In genomic region chr15:49065875-49066274, GRCm38 (mm10) we compare ENCODE assay signal across 9 mouse cellular contexts.
DNase-seq lines count a peak whose midpoint lies in the region; ATAC-seq and TF ChIP-seq lines count a peak whose summit lies in the region.
"Had no signal": no experiment of that assay in that cellular context is flagged by ENCODE, and none has a peak within 500 bp of the region (broad histone marks: within the 10 kb centered on the region; RNA-seq: fewer than 3 reads in every experiment).

No protein-coding gene starts in this region.

- H3K27ac ChIP-seq in liver, adult 2 months (replicated peaks; ENCODE audit: insufficient read depth, low read depth, low read length) = no peak overlapping the region
- no peak overlapping the region for H3K27ac ChIP-seq in liver, embryonic 11.5 days (ENCODE audit: low read depth, low read length)
- H3K27ac ChIP-seq in heart, postnatal 0 days (ENCODE audit: low read depth) = no peak overlapping the region
- no peak overlapping the region for H3K27ac ChIP-seq in hindbrain, embryonic 13.5 days

- TF ChIP-seq POLR2A in liver, adult 2 months (IDR thresholded peaks at IDR 0.05; ENCODE audit: extremely low read depth, insufficient read depth, low read length) = no peak

- ATAC-seq in liver, embryonic 11.5 days (replicated peaks; ENCODE audit: low FRiP score) = no peak
- ATAC-seq in heart, postnatal 0 days (ENCODE audit: insufficient read depth, low read depth) = peak; percentile 88
- ATAC-seq in erythroid progenitor cell, adult 5-6 weeks (replicated peaks; ENCODE audit: low FRiP score, poor library complexity, severe bottlenecking) = no peak
- ATAC-seq in hindbrain, embryonic 13.5 days (ENCODE audit: low FRiP score) = no peak; the same call in 1 of the 2 replicates

- no peak overlapping the region for H3K4me2 ChIP-seq in liver, embryonic 11.5 days
- no peak overlapping the region for H3K4me2 ChIP-seq in heart, postnatal 0 days (ENCODE audit: low read depth, low read length)
- no peak overlapping the region for H3K4me2 ChIP-seq in hindbrain, embryonic 13.5 days

- peak; percentile 68; the same call in 1 of the 2 replicates for TF ChIP-seq EP300 in heart, postnatal 0 days (IDR thresholded peaks at IDR 0.05; ENCODE audit: low read depth)

- no peak overlapping the region for H3K9ac ChIP-seq in liver, adult 2 months (ENCODE audit: low read depth, low read length)
- H3K9ac ChIP-seq in liver, embryonic 11.5 days (ENCODE audit: low read depth, low read length) = no peak overlapping the region
- H3K9ac ChIP-seq in heart, postnatal 0 days (replicated peaks; ENCODE audit: low read depth, low read length) = no peak overlapping the region
- H3K9ac ChIP-seq in hindbrain, embryonic 13.5 days = no peak overlapping the region

- no peaks in the 10 kb centered on the region for H3K36me3 ChIP-seq in liver, adult 2 months (ENCODE audit: control insufficient read depth, insufficient read depth, low read length)
- H3K36me3 ChIP-seq in liver, embryonic 11.5 days (ENCODE audit: control insufficient read depth, insufficient read depth, low read length) = no peaks in the 10 kb centered on the region
- H3K36me3 ChIP-seq in heart, postnatal 0 days (replicated peaks; ENCODE audit: control insufficient read depth, insufficient read depth, low read length) = no peaks in the 10 kb centered on the region
- no peaks in the 10 kb centered on the region for H3K36me3 ChIP-seq in hindbrain, embryonic 13.5 days
- H3K36me3 ChIP-seq: G1E had no signal

- H3K79me2 ChIP-seq in liver, adult 2 months (ENCODE audit: control insufficient read depth, insufficient read depth, low read length) = no peaks in the 10 kb centered on the region

- H3K27me3 ChIP-seq in liver, adult 2 months (ENCODE audit: control insufficient read depth, insufficient read depth, low read length) = no peaks in the 10 kb centered on the region
- H3K27me3 ChIP-seq in liver, embryonic 11.5 days (replicated peaks; ENCODE audit: control insufficient read depth, insufficient read depth, low read length) = no peaks in the 10 kb centered on the region
- H3K27me3 ChIP-seq in heart, postnatal 0 days (ENCODE audit: control insufficient read depth, insufficient read depth, low read length) = no peaks in the 10 kb centered on the region
- H3K27me3 ChIP-seq in hindbrain, embryonic 13.5 days = no peaks in the 10 kb centered on the region

- no peaks in the 10 kb centered on the region for H3K4me1 ChIP-seq in liver, adult 2 months (ENCODE audit: control insufficient read depth, insufficient read depth, low read length)
- H3K4me1 ChIP-seq in liver, embryonic 11.5 days (replicated peaks; ENCODE audit: control insufficient read depth, insufficient read depth, low read length) = no peaks in the 10 kb centered on the region
- H3K4me1 ChIP-seq in heart, postnatal 0 days (ENCODE audit: control insufficient read depth, insufficient read depth) = 0 out of 2 replicates have a peak, but pooled peaks cover 10% of the 10 kb centered on the region
- H3K4me1 ChIP-seq in hindbrain, embryonic 13.5 days (replicated peaks) = no peaks in the 10 kb centered on the region

- peak; percentile 66 for DNase-seq in liver, adult 2 months (ENCODE audit: extremely low read depth, low read depth, low spot score)
- DNase-seq in liver, embryonic 11.5 days (ENCODE audit: low spot score) = no peak
- DNase-seq in cerebellum, postnatal 14 days = peak; percentile 86 to 87
- peak; percentile 87 for DNase-seq in heart, postnatal 0 days (ENCODE audit: low spot score)
- peak; percentile 8 to 26 for DNase-seq in layer of hippocampus, adult 8-10 months (ENCODE audit: low spot score in 2 of 2)
- peak; percentile 90 for DNase-seq in lung, postnatal 36 days

- H3K9me3 ChIP-seq in liver, embryonic 11.5 days (ENCODE audit: control insufficient read depth, low read length) = no peaks in the 10 kb centered on the region
- H3K9me3 ChIP-seq in heart, postnatal 0 days (replicated peaks; ENCODE audit: control insufficient read depth, low read length) = no peaks in the 10 kb centered on the region
- H3K9me3 ChIP-seq in hindbrain, embryonic 13.5 days = no peaks in the 10 kb centered on the region
- H3K9me3 ChIP-seq: G1E had no signal

- H3K4me3 ChIP-seq in liver, adult 2 months (ENCODE audit: insufficient read depth, low read depth, low read length) = no peak overlapping the region
- no peak overlapping the region for H3K4me3 ChIP-seq in liver, embryonic 11.5 days (ENCODE audit: low read depth, low read length)
- no peak overlapping the region for H3K4me3 ChIP-seq in heart, postnatal 0 days (ENCODE audit: low read depth, low read length)
- no peak overlapping the region for H3K4me3 ChIP-seq in hindbrain, embryonic 13.5 days

- no peak for TF ChIP-seq CTCF in liver, adult 2 months (IDR thresholded peaks at IDR 0.05; ENCODE audit: low read depth, low read length)
- TF ChIP-seq CTCF in heart, postnatal 0 days (IDR thresholded peaks at IDR 0.05; ENCODE audit: low read depth) = peak; percentile 26
